Mouse (Mus musculus) brain, embryonic 14.5 days (tissue): ENCODE measurements around the gene Gm11492.

Source experiments
- CTCF ChIP-seq: fragments of 200-500 bp; IDR thresholded peaks from 2 replicates; pipeline ENCODE4 v1.5.1; 2012; ENCODE audit warnings: inconsistent platforms, mild to moderate bottlenecking, moderate library complexity, borderline replicate concordance; ENCODE audit not compliant: insufficient read depth, insufficient read length; ENCODE audit errors: extremely low read depth
- POLR2A ChIP-seq: fragments of 200-500 bp; IDR thresholded peaks from 2 replicates; pipeline ENCODE4 v1.6.1; 2012; ENCODE audit warnings: mild to moderate bottlenecking, inconsistent platforms, borderline replicate concordance; ENCODE audit not compliant: poor library complexity, insufficient read depth, insufficient read length, severe bottlenecking; ENCODE audit errors: extremely low read depth

DNA sequence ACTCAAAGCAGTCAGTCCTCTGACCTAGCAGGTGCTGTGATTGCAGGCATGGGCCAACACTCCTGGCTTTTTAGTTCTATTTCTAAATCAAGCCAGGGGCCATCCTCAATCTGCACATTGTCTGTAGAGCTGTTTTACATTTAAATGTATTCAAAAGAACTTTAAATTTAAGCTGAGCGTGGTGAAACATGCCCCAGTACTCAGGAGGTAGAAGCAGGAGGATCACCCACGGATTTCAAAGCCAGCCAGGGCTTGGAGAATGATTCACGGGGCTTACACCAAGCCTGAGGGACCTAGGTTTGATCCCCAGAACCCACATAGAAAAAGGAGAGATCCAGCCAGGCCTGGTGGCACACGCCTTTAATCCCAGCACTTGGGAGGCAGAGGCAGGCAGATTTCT is 13.1 kb upstream of the Gm11492 start:
- TF ChIP-seq CTCF (no peak), POLR2A (no peak)
